ENCODE assay signal across 11 mouse cellular contexts in the genomic region with DNA sequence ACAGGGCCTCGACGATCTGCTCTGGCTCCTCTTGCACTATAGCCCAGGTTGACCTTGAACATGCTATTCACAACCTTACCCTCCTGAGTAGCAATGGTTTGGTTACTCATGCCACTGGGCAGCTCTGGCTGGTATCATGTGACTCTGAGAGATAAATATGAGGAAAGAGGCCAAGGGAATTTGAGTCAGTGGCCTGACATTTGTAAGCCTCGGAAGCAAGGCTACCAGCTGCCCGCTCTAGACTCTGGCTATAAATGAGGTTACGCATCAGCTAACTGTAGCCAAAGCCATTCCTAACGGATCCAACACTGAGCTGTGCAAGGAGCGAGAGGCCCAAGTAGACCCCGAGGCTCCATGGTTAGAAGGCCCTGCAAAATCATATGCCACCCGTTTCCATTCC. TPM values are rescaled to one million over a fixed set of nuclear protein-coding genes. Genes with fewer than 3 reads are reported as not detected.
DNase-seq lines count a peak whose midpoint lies in the region; ATAC-seq lines count a peak whose summit lies in the region.
"Had no signal": no experiment of that assay in that cellular context is flagged by ENCODE, and none has a peak within 500 bp of the region (broad histone marks: within the 10 kb centered on the region; RNA-seq: fewer than 3 reads in every experiment).

No protein-coding gene starts in this region.

- no peak overlapping the region for H3K4me2 ChIP-seq in hindbrain, embryonic 12.5 days (replicated peaks)
- no peak overlapping the region for H3K4me2 ChIP-seq in hindbrain, embryonic 11.5 days (replicated peaks; ENCODE audit: low read depth, low read length)
- no peak overlapping the region for H3K4me2 ChIP-seq in midbrain, embryonic 14.5 days (ENCODE audit: low read length)
- H3K4me2 ChIP-seq: embryonic facial prominence, embryonic 13.5 days had no signal

- no peak for ATAC-seq in hindbrain, embryonic 12.5 days (ENCODE audit: low FRiP score)
- no peak for ATAC-seq in hindbrain, embryonic 11.5 days (ENCODE audit: low FRiP score)
- no peak for ATAC-seq in midbrain, embryonic 14.5 days (ENCODE audit: low FRiP score, low TSS enrichment)

- no peaks in the 10 kb centered on the region for H3K9me3 ChIP-seq in hindbrain, embryonic 12.5 days (replicated peaks)
- H3K9me3 ChIP-seq in hindbrain, embryonic 11.5 days (ENCODE audit: control insufficient read depth, low read length): no peaks in the 10 kb centered on the region
- H3K9me3 ChIP-seq in midbrain, embryonic 14.5 days (ENCODE audit: control insufficient read depth, low read length): no peaks in the 10 kb centered on the region
- H3K9me3 ChIP-seq in midbrain, embryonic 10.5 days (replicated peaks): no peaks in the 10 kb centered on the region
- H3K9me3 ChIP-seq: embryonic facial prominence, embryonic 13.5 days had no signal

- H3K4me1 ChIP-seq in hindbrain, embryonic 12.5 days: peaks cover 13% of the 10 kb centered on the region
- H3K4me1 ChIP-seq in hindbrain, embryonic 11.5 days (replicated peaks; ENCODE audit: control insufficient read depth, insufficient read depth, low read length): no peaks in the 10 kb centered on the region
- H3K4me1 ChIP-seq in midbrain, embryonic 14.5 days (ENCODE audit: control insufficient read depth, insufficient read depth, low read length): peaks cover 7% of the 10 kb centered on the region; the same call in 1 of the 2 replicates
- H3K4me1 ChIP-seq in midbrain, embryonic 10.5 days: peaks cover 21% of the 10 kb centered on the region
- H3K4me1 ChIP-seq: embryonic facial prominence, embryonic 13.5 days had no signal

- H3K9ac ChIP-seq in hindbrain, embryonic 12.5 days: no peak overlapping the region
- no peak overlapping the region for H3K9ac ChIP-seq in hindbrain, embryonic 11.5 days (ENCODE audit: low read depth, low read length)
- no peak overlapping the region for H3K9ac ChIP-seq in midbrain, embryonic 14.5 days (replicated peaks; ENCODE audit: low read length)
- H3K9ac ChIP-seq: embryonic facial prominence, embryonic 13.5 days had no signal

- H3K36me3 ChIP-seq in hindbrain, embryonic 12.5 days: no peaks in the 10 kb centered on the region
- no peaks in the 10 kb centered on the region for H3K36me3 ChIP-seq in hindbrain, embryonic 11.5 days (ENCODE audit: control insufficient read depth, insufficient read depth, low read length)
- no peaks in the 10 kb centered on the region for H3K36me3 ChIP-seq in midbrain, embryonic 14.5 days (ENCODE audit: control insufficient read depth, insufficient read depth, low read length)
- no peaks in the 10 kb centered on the region for H3K36me3 ChIP-seq in midbrain, embryonic 10.5 days
- H3K36me3 ChIP-seq: embryonic facial prominence, embryonic 13.5 days had no signal

- DNase-seq in hindbrain, embryonic 11.5 days (ENCODE audit: low spot score): no peak
- no peak for DNase-seq in midbrain, embryonic 14.5 days
- no peak for DNase-seq in midbrain, embryonic 10.5 days (ENCODE audit: low spot score)
- DNase-seq in fibroblast of lung, adult 2 months (ENCODE audit: low read depth): peak; percentile 44
- peak; percentile 92 for DNase-seq in skeletal muscle tissue, adult 2 months (ENCODE audit: low read depth, low spot score)
- no peak for DNase-seq in left cerebral cortex, postnatal 36 days (ENCODE audit: low spot score in 2 of 2)
- no peak for DNase-seq in frontal cortex, postnatal 25 days (ENCODE audit: low spot score in 2 of 2)
- DNase-seq: cerebellum, adult 2 months; heart, postnatal 4 days had no signal

- 87% methylated on average over 9 of the region's 9 CpGs for WGBS in hindbrain, embryonic 12.5 days
- 88% methylated on average over 9 of the region's 9 CpGs for WGBS in hindbrain, embryonic 11.5 days
- WGBS in midbrain, embryonic 14.5 days: 89% methylated on average over 9 of the region's 9 CpGs
- WGBS in midbrain, embryonic 10.5 days: 90% methylated on average over 9 of the region's 9 CpGs

- H3K27ac ChIP-seq in hindbrain, embryonic 12.5 days: 0 out of 2 replicates have a peak overlapping the region, but pooled peaks have one; percentile 35
- no peak overlapping the region for H3K27ac ChIP-seq in hindbrain, embryonic 11.5 days (ENCODE audit: low read depth, low read length)
- peak overlapping the region; percentile 64 for H3K27ac ChIP-seq in midbrain, embryonic 14.5 days (replicated peaks; ENCODE audit: low read depth, low read length)
- H3K27ac ChIP-seq in midbrain, embryonic 10.5 days (replicated peaks): no peak overlapping the region
- H3K27ac ChIP-seq: embryonic facial prominence, embryonic 13.5 days had no signal

- H3K27me3 ChIP-seq in hindbrain, embryonic 12.5 days: no peaks in the 10 kb centered on the region
- H3K27me3 ChIP-seq in hindbrain, embryonic 11.5 days (ENCODE audit: control insufficient read depth, insufficient read depth, low read length): no peaks in the 10 kb centered on the region
- H3K27me3 ChIP-seq in midbrain, embryonic 14.5 days (ENCODE audit: control insufficient read depth, insufficient read depth, low read length): no peaks in the 10 kb centered on the region
- peaks cover 12% of the 10 kb centered on the region; the same call in 1 of the 2 replicates for H3K27me3 ChIP-seq in midbrain, embryonic 10.5 days (ENCODE audit: low read depth, poor library complexity, severe bottlenecking)
- H3K27me3 ChIP-seq: embryonic facial prominence, embryonic 13.5 days had no signal

- H3K4me3 ChIP-seq in hindbrain, embryonic 12.5 days: no peak overlapping the region
- H3K4me3 ChIP-seq in hindbrain, embryonic 11.5 days (ENCODE audit: low read depth, low read length): no peak overlapping the region
- no peak overlapping the region for H3K4me3 ChIP-seq in midbrain, embryonic 14.5 days (replicated peaks; ENCODE audit: low read depth, low read length)
- no peak overlapping the region for H3K4me3 ChIP-seq in midbrain, embryonic 10.5 days
- H3K4me3 ChIP-seq: embryonic facial prominence, embryonic 13.5 days had no signal

- intact Hi-C loops in left cerebral cortex, postnatal 36 days (cut with DNase I): no loop called here

RNA-seq across cellular contexts. Expression of a gene that starts 49.5 kb away (rescaled TPM):
- 16.0 and 18.6 TPM in 2 replicates for polyA plus RNA-seq in hindbrain, embryonic 12.5 days (2016; fragmentation: Nextera tagmentation; extraction: Ambion mirVana)
- polyA plus RNA-seq in hindbrain, embryonic 11.5 days (2014; fragmentation: Nextera tagmentation; extraction: Ambion mirVana): 14.3 and 16.7 TPM in 2 replicates
- 32.2 and 34.5 TPM in 2 replicates for polyA plus RNA-seq in midbrain, embryonic 14.5 days (2014; fragmentation: Nextera tagmentation; extraction: Ambion mirVana)
- 3.5 and 5.6 TPM in 2 replicates for polyA plus RNA-seq in midbrain, embryonic 10.5 days (2016; fragmentation: Nextera tagmentation; extraction: Ambion mirVana)
- total RNA-seq in left cerebral cortex, postnatal 36 days (2021): 100 to 1,000 TPM; 146 to 158 TPM

Comparison
In these comparisons a context has a peak if more than half of its experiments do, and no peak if none do; other contexts are left out.
1. H3K27ac ChIP-seq: peak in hindbrain, embryonic 12.5 days (single experiment) and midbrain, embryonic 14.5 days (single experiment); none in hindbrain, embryonic 11.5 days (single experiment) and midbrain, embryonic 10.5 days (single experiment).
2. DNase-seq: peak in fibroblast of lung, adult 2 months (single experiment) and skeletal muscle tissue, adult 2 months (single experiment); none in hindbrain, embryonic 11.5 days (single experiment), midbrain, embryonic 14.5 days (single experiment), midbrain, embryonic 10.5 days (single experiment), left cerebral cortex, postnatal 36 days (0 of 2) and frontal cortex, postnatal 25 days (0 of 2).